Mouse (Mus musculus): Measurements from ENCODE around the gene Zcchc8.

GRCm38 (mm10) chr5:123669991-123670799 is 50.7 kb downstream of the Zcchc8 start:
- TF ChIP-seq POLR2A (IDR thresholded peaks at IDR 0.05; ENCODE audit: borderline replicate concordance, low read depth, low read length) (no peak), CTCF (IDR thresholded peaks at IDR 0.05; ENCODE audit: low read depth, low read length) (no peak)

Data from bone marrow macrophage, adult 2 months (primary cell).